Mouse (Mus musculus): ENCODE measurements around the gene Erg. TPM values are rescaled to one million over a fixed set of nuclear protein-coding genes. Genes with fewer than 3 reads are reported as not detected.

Erg gene
- total RNA-seq, 2 experiments from 2014 or later, result 15.6 to 19.5 TPM

- DNase-seq, result peak; percentile 35 to 36
Observed at GRCm38 (mm10) chr16:95585541-95586310, 667 bp downstream of the Erg start.

GRCm38 (mm10) chr16:95584751-95585528, 1.5 kb downstream of the Erg start:
- no peak for DNase-seq

GRCm38 (mm10) chr16:95579289-95579688, 7.1 kb downstream of the Erg start:
- no peak for DNase-seq

GRCm38 (mm10) chr16:95573163-95573562, 13.2 kb downstream of the Erg start:
- DNase-seq, result no peak

GRCm38 (mm10) chr16:95570616-95571015, 15.8 kb downstream of the Erg start:
- DNase-seq, result peak; percentile 45 to 47

- no peak for DNase-seq
Observed at GRCm38 (mm10) chr16:95556834-95557233, 29.6 kb downstream of the Erg start.

GRCm38 (mm10) chr16:95553136-95553535, 33.3 kb downstream of the Erg start:
- DNase-seq, result no peak

GRCm38 (mm10) chr16:95552495-95552894, 33.9 kb downstream of the Erg start:
- DNase-seq, result no peak

- DNase-seq, result no peak
Observed at GRCm38 (mm10) chr16:95550496-95550895, 35.9 kb downstream of the Erg start.

- no peak for DNase-seq
Observed at GRCm38 (mm10) chr16:95544753-95545152, 41.6 kb downstream of the Erg start.

- DNase-seq, result no peak
Observed at GRCm38 (mm10) chr16:95543471-95543870, 42.9 kb downstream of the Erg start.

- no peak for DNase-seq
Observed at GRCm38 (mm10) chr16:95535151-95535550, 51.2 kb downstream of the Erg start.

GRCm38 (mm10) chr16:95532387-95533077, 53.9 kb downstream of the Erg start:
- DNase-seq, result no peak

- DNase-seq, result no peak
Observed at GRCm38 (mm10) chr16:95527561-95527960, 58.8 kb downstream of the Erg start.

- DNase-seq, result no peak
Observed at GRCm38 (mm10) chr16:95519520-95519919, 66.9 kb downstream of the Erg start.

GRCm38 (mm10) chr16:95506051-95506450, 80.3 kb downstream of the Erg start:
- DNase-seq, result no peak

GRCm38 (mm10) chr16:95496582-95497300, 89.7 kb downstream of the Erg start:
- no peak for DNase-seq

GRCm38 (mm10) chr16:95494108-95494507, 92.3 kb downstream of the Erg start:
- no peak for DNase-seq

GRCm38 (mm10) chr16:95493336-95493735, 93.1 kb downstream of the Erg start:
- no peak for DNase-seq

GRCm38 (mm10) chr16:95492146-95492545, 94.2 kb downstream of the Erg start:
- peak; percentile 51 to 69 for DNase-seq

GRCm38 (mm10) chr16:95490386-95490785, 96.0 kb downstream of the Erg start:
- DNase-seq, result no peak

Measured in adrenal gland, postnatal 36 days (tissue).